Mouse (Mus musculus) midbrain, postnatal 0 days (tissue): ENCODE data around the gene Sox18. TPM values are rescaled to one million over a fixed set of nuclear protein-coding genes. Genes with fewer than 3 reads are reported as not detected.

Experiments used
- ATAC-seq: fragments of 200-750 bp; cut with Nextera tagmentation; 2 replicates; pipeline ENCODE4 v1.8.0; 2017; ENCODE audit warnings: moderate number of reproducible peaks, mild to moderate bottlenecking, moderate TSS enrichment, moderate library complexity; ENCODE audit not compliant: low FRiP score
- DNase-seq: peaks from one replicate; pipeline ENCODE4 v3.0.0-alpha.2; 2015; ENCODE audit warnings: low spot score
- H3K27ac ChIP-seq: fragments of 300-500 bp; sonication (generic); 2 replicates; pipeline ENCODE4 v1.5.1; 2014; ENCODE audit warnings: low read depth, mild to moderate bottlenecking, low read length, mixed read lengths
- H3K27me3 ChIP-seq: fragments of 300-500 bp; sonication (generic); 2 replicates; pipeline ENCODE4 v1.6.1; 2014; ENCODE audit warnings: low read length, control low read depth, mixed read lengths; ENCODE audit not compliant: insufficient read depth
- H3K36me3 ChIP-seq: fragments of 300-500 bp; sonication (generic); 2 replicates; pipeline ENCODE4 v1.6.1; 2014; ENCODE audit warnings: low read length, control low read depth, mixed read lengths; ENCODE audit not compliant: insufficient read depth
- H3K4me1 ChIP-seq: fragments of 300-500 bp; sonication (generic); 2 replicates; pipeline ENCODE4 v1.6.1; 2014; ENCODE audit warnings: mild to moderate bottlenecking, control low read depth, antibody characterized with exemption, low read length, mixed read lengths; ENCODE audit not compliant: insufficient read depth
- H3K4me2 ChIP-seq: fragments of 300-500 bp; sonication (generic); 2 replicates; pipeline ENCODE4 v1.6.1; 2014; ENCODE audit warnings: low read depth, mild to moderate bottlenecking, low read length, mixed read lengths; ENCODE audit not compliant: poor library complexity, severe bottlenecking
- H3K4me3 ChIP-seq: fragments of 300-500 bp; sonication (generic); 2 replicates; pipeline ENCODE4 v1.5.1; 2014; ENCODE audit warnings: low read depth, mild to moderate bottlenecking, low read length, moderate library complexity
- H3K9ac ChIP-seq: fragments of 300-500 bp; sonication (generic); replicated peaks from 2 replicates; pipeline ENCODE4 v1.6.1; 2014; ENCODE audit warnings: mild to moderate bottlenecking, low read length, moderate library complexity, mixed read lengths; ENCODE audit not compliant: poor library complexity, severe bottlenecking
- H3K9me3 ChIP-seq: fragments of 300-500 bp; sonication (generic); 2 replicates; pipeline ENCODE4 v1.6.1; 2016; ENCODE audit warnings: low read length, control low read depth
- CTCF ChIP-seq: IDR thresholded peaks from 2 replicates; pipeline ENCODE4 v1.5.1; 2016; ENCODE audit warnings: antibody characterized with exemption, mild to moderate bottlenecking
- WGBS: fragments of 180-500 bp; shearing (Covaris S2); extraction: QIAGEN DNeasy Blood & Tissue Kit; methylation state at CpG from one replicate; pipeline ENCODE4 v1.1.7; 2014; 5-methylcytosine and 5-hydroxymethylcytosine counted together
- polyA plus RNA-seq: library from polyadenylated mRNA; unstranded; fragments of >200 nt; fragmentation: Nextera tagmentation; extraction: Ambion mirVana; gene quantifications from 2 replicates; pipeline ENCODE4 v1.2.1, GENCODE M21; 2015
- total RNA-seq: library from RNA; depleted of rRNA; stranded (reverse); fragments of >200 nt; gene quantifications from 2 replicates; pipeline ENCODE4 v1.2.3, GENCODE M21; 2014; rRNA removed

The Sox18 gene
- total RNA-seq (8.3 and 15.4 TPM in 2 replicates), polyA plus RNA-seq (9.2 and 11.2 TPM in 2 replicates)

DNA sequence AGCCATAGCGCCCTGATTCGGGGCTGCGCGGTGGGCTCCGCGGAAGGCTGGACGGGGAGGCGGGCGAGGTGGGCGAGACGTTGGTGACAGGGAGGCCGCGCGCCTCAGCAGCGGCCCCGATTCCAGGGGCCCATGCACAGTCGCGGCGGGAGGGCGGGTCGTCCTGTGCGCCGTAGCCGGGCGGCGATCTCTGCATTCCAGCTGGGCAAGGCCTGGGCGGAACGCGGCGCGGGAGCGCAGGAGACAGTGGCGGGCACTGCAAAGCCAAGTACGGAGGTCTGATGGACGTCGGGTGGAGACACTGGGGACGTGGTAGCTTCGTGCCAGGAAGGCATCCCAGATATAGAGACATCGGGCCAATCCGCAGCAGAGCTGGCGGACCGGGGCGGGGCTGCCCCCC is at the start of gene Sox18:
Gene Sox18, minus strand, starts transcription at position 315 of the 400 bp plus-strand sequence.
- no peak for ATAC-seq
- Histone ChIP-seq H3K27me3 (peaks cover 46% of the 10 kb centered on the region), H3K4me1 (peaks cover 12% of the 10 kb centered on the region), H3K4me2 (peak within 1 kb of the TSS; percentile 54), H3K9ac (peak within 1 kb of the TSS; percentile 29; the same call in 1 of the 2 replicates), H3K27ac (no peak within 1 kb of the TSS), H3K4me3 (peak within 1 kb of the TSS; percentile 41), H3K9me3 (no peaks in the 10 kb centered on the region), H3K36me3 (no peaks in the 10 kb centered on the region)
- WGBS: 1% methylated on average over 43 of the region's 43 CpGs
- no peak for DNase-seq
- no peak for TF ChIP-seq CTCF

DNA sequence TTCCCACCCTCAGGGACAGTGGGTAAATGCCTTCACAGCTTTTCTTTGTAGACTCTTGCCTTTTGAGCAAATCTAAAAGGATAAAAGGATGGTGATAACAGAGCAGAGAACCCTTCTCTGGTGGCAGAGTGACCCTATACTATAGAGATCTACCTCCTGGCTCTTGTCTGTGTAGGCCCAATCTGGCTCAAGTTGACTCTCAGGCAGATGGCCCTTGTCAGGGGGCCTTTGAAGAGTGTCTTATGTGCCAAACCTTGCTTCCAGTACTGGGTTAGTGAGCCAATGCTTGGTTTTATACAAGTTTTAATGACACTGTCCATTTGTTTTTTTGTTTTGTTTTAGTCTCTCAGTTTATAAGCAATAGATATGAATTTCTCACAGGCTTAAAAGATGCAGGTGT is 49.8 kb upstream of the Sox18 start:
- Histone ChIP-seq H3K36me3 (peaks cover 27% of the 10 kb centered on the region), H3K4me1 (peaks cover 8% of the 10 kb centered on the region), H3K27me3 (no peaks in the 10 kb centered on the region), H3K9me3 (no peaks in the 10 kb centered on the region), H3K9ac (no peak overlapping the region), H3K4me2 (no peak overlapping the region), H3K27ac (no peak overlapping the region), H3K4me3 (no peak overlapping the region)
- ATAC-seq (no peak), DNase-seq (no peak)
- no peak for TF ChIP-seq CTCF

DNA sequence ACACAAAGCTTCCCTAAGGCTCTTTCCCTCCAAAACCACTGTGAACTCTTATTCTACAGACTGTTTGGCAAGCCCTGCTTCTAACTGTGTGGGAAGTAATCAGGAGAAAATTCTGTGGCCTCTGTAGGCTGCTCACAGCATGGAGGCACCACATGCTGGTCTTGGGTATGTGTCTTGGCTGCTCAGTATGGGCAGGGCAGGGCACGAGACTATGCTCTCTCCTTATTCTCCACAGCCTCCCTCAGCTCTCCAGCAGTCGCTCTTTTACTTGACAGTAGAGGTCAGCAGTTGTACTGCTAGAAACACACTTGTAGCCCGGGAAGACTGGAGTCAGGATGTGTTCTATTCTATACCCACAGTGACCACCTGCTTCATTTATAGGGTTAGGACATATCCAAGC is 48.6 kb upstream of the Sox18 start:
- peaks cover 27% of the 10 kb centered on the region for H3K36me3 ChIP-seq
- H3K27ac ChIP-seq: no peak overlapping the region
- no peaks in the 10 kb centered on the region for H3K9me3 ChIP-seq
- peaks cover 10% of the 10 kb centered on the region for H3K4me1 ChIP-seq
- no peak for DNase-seq
- no peak overlapping the region for H3K4me2 ChIP-seq
- peak; percentile 42 for TF ChIP-seq CTCF
- WGBS: 29% methylated on average over 3 of the region's 3 CpGs
- no peak overlapping the region for H3K4me3 ChIP-seq
- no peak for ATAC-seq
- H3K27me3 ChIP-seq: no peaks in the 10 kb centered on the region
- H3K9ac ChIP-seq: no peak overlapping the region

DNA sequence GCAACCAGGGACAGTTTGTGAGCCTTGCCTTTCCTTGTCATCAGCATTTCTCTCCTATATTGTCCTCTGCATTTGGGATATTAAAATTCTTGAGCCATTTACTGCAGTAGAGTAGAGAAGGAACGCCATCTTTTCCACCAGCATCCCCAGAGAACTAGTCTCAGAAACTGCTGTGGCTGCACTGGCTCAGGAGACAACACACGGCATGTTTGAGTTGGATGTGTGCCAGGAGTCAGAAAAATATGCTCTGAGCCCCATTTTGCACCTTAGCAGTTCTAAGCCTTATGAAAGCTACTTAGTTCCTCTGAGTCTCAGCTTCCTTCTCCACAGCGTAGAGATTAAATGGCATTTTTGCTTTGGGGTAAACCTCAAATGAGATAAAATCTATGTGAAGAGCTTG is 45.6 kb upstream of the Sox18 start:
- no peak for ATAC-seq
- DNase-seq: peak; percentile 27
- Histone ChIP-seq H3K27ac (0 out of 2 replicates have a peak overlapping the region, but pooled peaks have one; percentile 34), H3K9ac (peak overlapping the region; percentile 50; the same call in 1 of the 2 replicates), H3K9me3 (no peaks in the 10 kb centered on the region), H3K27me3 (no peaks in the 10 kb centered on the region), H3K4me2 (peak overlapping the region; percentile 77), H3K4me3 (peak overlapping the region; percentile 48), H3K36me3 (peaks cover 24% of the 10 kb centered on the region), H3K4me1 (peaks cover 25% of the 10 kb centered on the region)
- 44% methylated on average over 3 of the region's 3 CpGs for WGBS
- no peak for TF ChIP-seq CTCF

DNA sequence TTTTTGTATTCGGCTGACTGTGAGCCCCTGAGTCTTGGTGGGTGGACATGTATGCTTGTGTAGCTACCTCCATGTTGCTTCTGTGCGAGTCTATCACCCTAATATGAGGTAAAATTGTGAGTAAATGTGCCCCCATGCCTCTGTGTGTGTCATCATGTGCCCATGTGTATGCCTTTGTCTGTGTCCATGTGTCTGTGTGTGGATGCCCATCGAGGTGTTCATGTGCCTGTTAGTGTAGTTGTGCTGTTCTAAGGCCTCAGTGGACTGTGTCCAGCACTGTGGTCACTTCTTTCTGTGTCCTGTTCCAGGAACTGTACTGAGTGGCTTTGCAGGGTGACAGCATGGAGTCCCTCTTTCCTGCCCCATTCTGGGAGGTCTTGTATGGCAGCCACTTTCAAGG is 43.9 kb upstream of the Sox18 start:
- DNase-seq (no peak), ATAC-seq (peak; percentile 40; the same call in 1 of the 2 replicates)
- TF ChIP-seq CTCF: no peak
- Histone ChIP-seq H3K4me1 (peaks cover 25% of the 10 kb centered on the region), H3K4me3 (peak overlapping the region; percentile 48), H3K27ac (peak overlapping the region; percentile 92), H3K9ac (peak overlapping the region; percentile 73), H3K4me2 (peak overlapping the region; percentile 77), H3K36me3 (peaks cover 23% of the 10 kb centered on the region), H3K9me3 (no peaks in the 10 kb centered on the region), H3K27me3 (no peaks in the 10 kb centered on the region)
- WGBS: 29% methylated on average over 3 of the region's 3 CpGs

DNA sequence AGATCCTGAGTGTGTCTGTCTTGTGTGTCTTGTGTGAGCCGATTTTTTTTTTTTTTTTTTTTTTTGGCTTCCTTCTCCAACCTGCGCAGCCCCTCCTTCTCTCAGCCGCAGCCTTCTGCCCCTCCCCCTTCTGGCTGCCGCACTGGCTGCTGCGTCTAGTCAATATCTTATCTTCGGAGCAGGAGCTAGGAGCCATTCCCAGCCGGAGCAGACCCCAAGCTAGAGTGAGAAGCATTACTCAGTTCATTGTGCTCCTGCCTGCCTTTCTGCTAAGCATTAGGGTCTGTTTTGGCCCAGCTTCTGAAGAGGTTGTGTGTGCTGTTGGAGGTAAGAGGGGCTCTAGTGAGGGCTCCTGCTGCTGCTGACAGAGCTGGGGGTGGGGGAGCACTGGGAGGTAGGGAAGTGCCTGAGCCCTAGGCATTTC is 43.5 kb upstream of the Sox18 start, which contains the start of gene Oprl1:
Gene Oprl1, plus strand, starts transcription at position 114 of the 424 bp plus-strand sequence.
- peaks cover 25% of the 10 kb centered on the region for H3K4me1 ChIP-seq
- peaks cover 19% of the 10 kb centered on the region for H3K36me3 ChIP-seq
- H3K9ac ChIP-seq: peak within 1 kb of the TSS; percentile 73
- TF ChIP-seq CTCF: no peak
- ATAC-seq: peak; percentile 69; the same call in 1 of the 2 replicates
- 0% methylated on average over 7 of the region's 7 CpGs for WGBS
- peak within 1 kb of the TSS; percentile 77 for H3K4me2 ChIP-seq
- H3K27me3 ChIP-seq: no peaks in the 10 kb centered on the region
- peak within 1 kb of the TSS; percentile 48 for H3K4me3 ChIP-seq
- peak; percentile 81 for DNase-seq
- H3K27ac ChIP-seq: peak within 1 kb of the TSS; percentile 92
- no peaks in the 10 kb centered on the region for H3K9me3 ChIP-seq
